In genomic region chr11:19983298-19983697, GRCm38 (mm10) we compare ENCODE assay signal across 9 mouse cellular contexts. TPM values are rescaled to one million over a fixed set of nuclear protein-coding genes. Genes with fewer than 3 reads are reported as not detected.
DNase-seq lines count a peak whose midpoint lies in the region; ATAC-seq and TF ChIP-seq lines count a peak whose summit lies in the region.
"Had no signal": no experiment of that assay in that cellular context is flagged by ENCODE, and none has a peak within 500 bp of the region (broad histone marks: within the 10 kb centered on the region; RNA-seq: fewer than 3 reads in every experiment).

No protein-coding gene starts in this region.

- H3K4me2 ChIP-seq in forebrain, embryonic 16.5 days (ENCODE audit: low read length), result no peak overlapping the region
- no peak overlapping the region for H3K4me2 ChIP-seq in hindbrain, embryonic 12.5 days (replicated peaks)
- no peak overlapping the region for H3K4me2 ChIP-seq in stomach, postnatal 0 days (replicated peaks; ENCODE audit: low read depth)
- H3K4me2 ChIP-seq: neural tube, embryonic 12.5 days had no signal

- peaks cover 18% of the 10 kb centered on the region for H3K36me3 ChIP-seq in forebrain, embryonic 10.5 days (replicated peaks)
- no peaks in the 10 kb centered on the region for H3K36me3 ChIP-seq in forebrain, embryonic 16.5 days (ENCODE audit: control insufficient read depth, insufficient read depth)
- H3K36me3 ChIP-seq in hindbrain, embryonic 10.5 days, result peaks cover 10% of the 10 kb centered on the region; the same call in 1 of the 2 replicates
- H3K36me3 ChIP-seq in hindbrain, embryonic 12.5 days, result no peaks in the 10 kb centered on the region
- peaks cover 35% of the 10 kb centered on the region for H3K36me3 ChIP-seq in megakaryocyte, embryonic 14.5 days (replicated peaks; ENCODE audit: low read length)
- H3K36me3 ChIP-seq in stomach, postnatal 0 days (ENCODE audit: control insufficient read depth, insufficient read depth, low read length), result no peaks in the 10 kb centered on the region
- H3K36me3 ChIP-seq: neural tube, embryonic 12.5 days had no signal

- ATAC-seq in forebrain, embryonic 16.5 days, result no peak
- ATAC-seq in hindbrain, embryonic 12.5 days (ENCODE audit: low FRiP score), result no peak
- no peak for ATAC-seq in megakaryocyte, adult 5-6 weeks (ENCODE audit: poor library complexity, severe bottlenecking)
- no peak for ATAC-seq in stomach, postnatal 0 days (ENCODE audit: low FRiP score, low TSS enrichment)

- WGBS in forebrain, embryonic 10.5 days, result 63% methylated on average over 4 of the region's 4 CpGs
- 32% methylated on average over 4 of the region's 4 CpGs for WGBS in forebrain, embryonic 16.5 days
- WGBS in hindbrain, embryonic 10.5 days, result 31% methylated on average over 4 of the region's 4 CpGs
- WGBS in hindbrain, embryonic 12.5 days, result 30% methylated on average over 4 of the region's 4 CpGs
- 35% methylated on average over 4 of the region's 4 CpGs for WGBS in stomach, postnatal 0 days

- no peaks in the 10 kb centered on the region for H3K27me3 ChIP-seq in forebrain, embryonic 10.5 days (ENCODE audit: poor library complexity, severe bottlenecking)
- H3K27me3 ChIP-seq in forebrain, embryonic 16.5 days (replicated peaks; ENCODE audit: control insufficient read depth, insufficient read depth, low read length), result no peaks in the 10 kb centered on the region
- no peaks in the 10 kb centered on the region for H3K27me3 ChIP-seq in hindbrain, embryonic 10.5 days (ENCODE audit: insufficient read depth, poor library complexity, severe bottlenecking)
- no peaks in the 10 kb centered on the region for H3K27me3 ChIP-seq in hindbrain, embryonic 12.5 days
- no peaks in the 10 kb centered on the region for H3K27me3 ChIP-seq in megakaryocyte, embryonic 14.5 days (replicated peaks)
- no peaks in the 10 kb centered on the region for H3K27me3 ChIP-seq in stomach, postnatal 0 days (ENCODE audit: control insufficient read depth, insufficient read depth, low read length)
- H3K27me3 ChIP-seq: neural tube, embryonic 12.5 days had no signal

- peaks cover 72% of the 10 kb centered on the region for H3K4me1 ChIP-seq in forebrain, embryonic 10.5 days
- peaks cover 15% of the 10 kb centered on the region for H3K4me1 ChIP-seq in forebrain, embryonic 16.5 days (replicated peaks; ENCODE audit: control insufficient read depth, insufficient read depth, low read length)
- peaks cover 62% of the 10 kb centered on the region for H3K4me1 ChIP-seq in hindbrain, embryonic 10.5 days (replicated peaks)
- peaks cover 26% of the 10 kb centered on the region for H3K4me1 ChIP-seq in hindbrain, embryonic 12.5 days
- peaks cover 97% of the 10 kb centered on the region for H3K4me1 ChIP-seq in megakaryocyte, embryonic 14.5 days
- peaks cover 11% of the 10 kb centered on the region for H3K4me1 ChIP-seq in stomach, postnatal 0 days (replicated peaks; ENCODE audit: control insufficient read depth, insufficient read depth)

- H3K9me3 ChIP-seq in forebrain, embryonic 10.5 days, result no peaks in the 10 kb centered on the region
- H3K9me3 ChIP-seq in forebrain, embryonic 16.5 days (ENCODE audit: control insufficient read depth, low read length), result no peaks in the 10 kb centered on the region
- H3K9me3 ChIP-seq in hindbrain, embryonic 10.5 days, result no peaks in the 10 kb centered on the region
- no peaks in the 10 kb centered on the region for H3K9me3 ChIP-seq in hindbrain, embryonic 12.5 days (replicated peaks)
- no peaks in the 10 kb centered on the region for H3K9me3 ChIP-seq in megakaryocyte, embryonic 14.5 days
- no peaks in the 10 kb centered on the region for H3K9me3 ChIP-seq in stomach, postnatal 0 days (ENCODE audit: control insufficient read depth, low read length)
- H3K9me3 ChIP-seq: neural tube, embryonic 12.5 days had no signal

- no peak for TF ChIP-seq CTCF in stomach, postnatal 0 days (IDR thresholded peaks at IDR 0.05; ENCODE audit: low read depth)

- H3K9ac ChIP-seq in forebrain, embryonic 16.5 days (replicated peaks; ENCODE audit: low read depth, low read length), result no peak overlapping the region
- H3K9ac ChIP-seq in hindbrain, embryonic 12.5 days, result no peak overlapping the region
- H3K9ac ChIP-seq in stomach, postnatal 0 days (ENCODE audit: low read length), result no peak overlapping the region
- H3K9ac ChIP-seq: neural tube, embryonic 12.5 days had no signal

- DNase-seq in forebrain, embryonic 10.5 days (ENCODE audit: extremely low spot score, low spot score), result no peak
- no peak for DNase-seq in hindbrain, embryonic 10.5 days (ENCODE audit: low spot score)
- no peak for DNase-seq in stomach, postnatal 0 days (ENCODE audit: low spot score)
- DNase-seq in embryo, embryonic 10.5 days (ENCODE audit: low spot score), result no peak

- H3K27ac ChIP-seq in forebrain, embryonic 10.5 days, result peak overlapping the region; percentile 35; the same call in 1 of the 2 replicates
- H3K27ac ChIP-seq in forebrain, embryonic 16.5 days (ENCODE audit: low read length), result no peak overlapping the region
- 0 out of 2 replicates have a peak overlapping the region, but pooled peaks have one; percentile 12 for H3K27ac ChIP-seq in hindbrain, embryonic 10.5 days
- H3K27ac ChIP-seq in hindbrain, embryonic 12.5 days, result no peak overlapping the region
- H3K27ac ChIP-seq in stomach, postnatal 0 days (replicated peaks), result peak overlapping the region; percentile 26
- H3K27ac ChIP-seq: neural tube, embryonic 12.5 days had no signal

- TF ChIP-seq EP300 in stomach, postnatal 0 days (optimal IDR thresholded peaks at IDR 0.05), result no peak

- H3K4me3 ChIP-seq in forebrain, embryonic 10.5 days, result no peak overlapping the region
- H3K4me3 ChIP-seq in forebrain, embryonic 16.5 days (replicated peaks; ENCODE audit: low read length), result no peak overlapping the region
- H3K4me3 ChIP-seq in hindbrain, embryonic 10.5 days, result no peak overlapping the region
- H3K4me3 ChIP-seq in hindbrain, embryonic 12.5 days, result no peak overlapping the region
- H3K4me3 ChIP-seq in megakaryocyte, embryonic 14.5 days (replicated peaks), result peak overlapping the region; percentile 82
- no peak overlapping the region for H3K4me3 ChIP-seq in stomach, postnatal 0 days (ENCODE audit: low read depth, low read length)
- H3K4me3 ChIP-seq: neural tube, embryonic 12.5 days had no signal

RNA-seq across cellular contexts. Expression of gene Spred2, which starts 59.1 kb away (rescaled TPM):
- 7.1 and 7.3 TPM in 2 replicates for polyA plus RNA-seq in forebrain, embryonic 10.5 days (2016; fragmentation: Nextera tagmentation; extraction: Ambion mirVana)
- 8.4 TPM in 2 replicates for polyA plus RNA-seq in forebrain, embryonic 16.5 days (2015; fragmentation: Nextera tagmentation; extraction: Ambion mirVana)
- polyA plus RNA-seq in hindbrain, embryonic 10.5 days (2016; fragmentation: Nextera tagmentation; extraction: Ambion mirVana), result 4.7 and 6.3 TPM in 2 replicates
- 6.8 and 7.8 TPM in 2 replicates for polyA plus RNA-seq in hindbrain, embryonic 12.5 days (2016; fragmentation: Nextera tagmentation; extraction: Ambion mirVana)
- 25.4 and 51.5 TPM in 2 replicates for polyA plus RNA-seq in megakaryocyte, embryonic 14.5 days (2012; ENCODE audit: insufficient read depth, low replicate concordance)
- total RNA-seq in megakaryocyte, adult 5-6 weeks (2015), result 7.0 and 7.6 TPM in 2 replicates
- total RNA-seq in megakaryocyte, adult 5-6 weeks (2017), result 2.3 and 2.4 TPM in 2 replicates
- polyA plus RNA-seq in stomach, postnatal 0 days (2015; fragmentation: Nextera tagmentation; extraction: Ambion mirVana), result 3.5 and 3.6 TPM in 2 replicates

Comparison
In these comparisons a context has a peak if more than half of its experiments do, and no peak if none do; other contexts are left out.
1. H3K27ac ChIP-seq: peak in forebrain, embryonic 10.5 days (single experiment), hindbrain, embryonic 10.5 days (single experiment) and stomach, postnatal 0 days (single experiment); none in forebrain, embryonic 16.5 days (single experiment) and hindbrain, embryonic 12.5 days (single experiment).